ENCODE assay signal across 18 mouse cellular contexts in genomic region chr12:33173720-33174141, GRCm38 (mm10). TPM values are rescaled to one million over a fixed set of nuclear protein-coding genes. Genes with fewer than 3 reads are reported as not detected.
A peak's percentile ranks its signal among the peaks of the same experiment; 100 is the strongest.
DNase-seq lines count a peak whose midpoint lies in the region; ATAC-seq lines count a peak whose summit lies in the region.
"Had no signal": no experiment of that assay in that cellular context is flagged by ENCODE, and none has a peak within 500 bp of the region (broad histone marks: within the 10 kb centered on the region; RNA-seq: fewer than 3 reads in every experiment).

No protein-coding gene starts in this region.

- no peak for ATAC-seq in forebrain, embryonic 11.5 days (replicated peaks; ENCODE audit: low FRiP score)
- ATAC-seq in forebrain, embryonic 15.5 days (replicated peaks) = no peak
- ATAC-seq in intestine, embryonic 14.5 days (replicated peaks; ENCODE audit: low FRiP score, low TSS enrichment, low read depth) = 0 out of 2 replicates have a peak, but pooled peaks have one; percentile 38
- ATAC-seq: forebrain, embryonic 14.5 days had no signal

- no peak overlapping the region for H3K4me2 ChIP-seq in forebrain, embryonic 11.5 days (ENCODE audit: low read depth, low read length, severe bottlenecking)
- H3K4me2 ChIP-seq in forebrain, embryonic 15.5 days (replicated peaks) = no peak overlapping the region
- no peak overlapping the region for H3K4me2 ChIP-seq in intestine, embryonic 14.5 days (ENCODE audit: low read length)
- H3K4me2 ChIP-seq: hindbrain, embryonic 15.5 days; liver, embryonic 11.5 days; midbrain, embryonic 11.5 days; neural tube, embryonic 13.5 days had no signal

- DNase-seq in forebrain, embryonic 11.5 days (ENCODE audit: low spot score) = peak; percentile 23
- peak; percentile 66 for DNase-seq in CD4-positive helper T cell, adult 2 months (ENCODE audit: low read depth, low spot score)
- no peak for DNase-seq in intestine, embryonic 14.5 days (ENCODE audit: low spot score)
- peak; percentile 58 for DNase-seq in lung, postnatal 25 days (ENCODE audit: low spot score)
- DNase-seq in spleen, postnatal 36 days (ENCODE audit: low spot score in 2 of 2) = no peak
- DNase-seq in layer of hippocampus, adult 9-11 months = no peak
- DNase-seq in frontal cortex, adult 2 months (ENCODE audit: extremely low spot score in 1 of 2, low spot score in 1 of 2) = no peak
- DNase-seq: cerebellum, adult 9-10 months; embryo, embryonic 11 days; heart, postnatal 10 days; thymus, postnatal 25 days had no signal

- WGBS in forebrain, embryonic 11.5 days = 88% methylated on average over 8 of the region's 8 CpGs
- 93% methylated on average over 8 of the region's 8 CpGs for WGBS in forebrain, embryonic 15.5 days
- WGBS in intestine, embryonic 14.5 days = 69% methylated on average over 8 of the region's 8 CpGs

- H3K9me3 ChIP-seq in forebrain, embryonic 11.5 days (ENCODE audit: control insufficient read depth, low read length) = no peaks in the 10 kb centered on the region
- H3K9me3 ChIP-seq in forebrain, embryonic 15.5 days = no peaks in the 10 kb centered on the region
- no peaks in the 10 kb centered on the region for H3K9me3 ChIP-seq in intestine, embryonic 14.5 days (ENCODE audit: control insufficient read depth, low read length)
- H3K9me3 ChIP-seq: hindbrain, embryonic 15.5 days; neural tube, embryonic 13.5 days had no signal

- H3K36me3 ChIP-seq in forebrain, embryonic 11.5 days (ENCODE audit: control insufficient read depth, insufficient read depth, low read length) = no peaks in the 10 kb centered on the region
- no peaks in the 10 kb centered on the region for H3K36me3 ChIP-seq in forebrain, embryonic 15.5 days
- no peaks in the 10 kb centered on the region for H3K36me3 ChIP-seq in intestine, embryonic 14.5 days (ENCODE audit: control insufficient read depth, insufficient read depth, low read length)
- H3K36me3 ChIP-seq: hindbrain, embryonic 15.5 days; neural tube, embryonic 13.5 days had no signal

- H3K27ac ChIP-seq in forebrain, embryonic 11.5 days (ENCODE audit: low read depth, low read length) = no peak overlapping the region
- no peak overlapping the region for H3K27ac ChIP-seq in forebrain, embryonic 15.5 days (replicated peaks)
- H3K27ac ChIP-seq in intestine, embryonic 14.5 days (ENCODE audit: low read depth) = no peak overlapping the region
- H3K27ac ChIP-seq: hindbrain, embryonic 15.5 days; macrophage; neural tube, embryonic 13.5 days had no signal

- H3K27me3 ChIP-seq in forebrain, embryonic 11.5 days (ENCODE audit: control insufficient read depth, insufficient read depth, low read length) = no peaks in the 10 kb centered on the region
- H3K27me3 ChIP-seq in forebrain, embryonic 15.5 days = no peaks in the 10 kb centered on the region
- H3K27me3 ChIP-seq in intestine, embryonic 14.5 days (replicated peaks; ENCODE audit: control insufficient read depth, insufficient read depth, low read length) = no peaks in the 10 kb centered on the region
- H3K27me3 ChIP-seq: hindbrain, embryonic 15.5 days; neural tube, embryonic 13.5 days had no signal

- H3K9ac ChIP-seq in forebrain, embryonic 11.5 days (ENCODE audit: low read length) = no peak overlapping the region
- H3K9ac ChIP-seq in forebrain, embryonic 15.5 days (replicated peaks) = no peak overlapping the region
- H3K9ac ChIP-seq in intestine, embryonic 14.5 days (ENCODE audit: low read length) = no peak overlapping the region
- H3K9ac ChIP-seq: hindbrain, embryonic 15.5 days; neural tube, embryonic 13.5 days had no signal

- no peak overlapping the region for H3K4me3 ChIP-seq in forebrain, embryonic 11.5 days (ENCODE audit: low read depth, low read length)
- H3K4me3 ChIP-seq in forebrain, embryonic 15.5 days = no peak overlapping the region
- no peak overlapping the region for H3K4me3 ChIP-seq in intestine, embryonic 14.5 days (ENCODE audit: low read depth, low read length)
- H3K4me3 ChIP-seq: hindbrain, embryonic 15.5 days; neural tube, embryonic 13.5 days had no signal

- no peaks in the 10 kb centered on the region; the same call in 1 of the 2 replicates for H3K4me1 ChIP-seq in forebrain, embryonic 11.5 days (replicated peaks; ENCODE audit: control insufficient read depth, insufficient read depth, low read length)
- peaks cover 26% of the 10 kb centered on the region for H3K4me1 ChIP-seq in forebrain, embryonic 15.5 days
- peaks cover 17% of the 10 kb centered on the region; the same call in 1 of the 2 replicates for H3K4me1 ChIP-seq in intestine, embryonic 14.5 days (replicated peaks; ENCODE audit: control insufficient read depth, insufficient read depth, low read length)

RNA-seq across cellular contexts. Expression of gene Atxn7l1, which starts 26.2 kb away (rescaled TPM):
- polyA plus RNA-seq in forebrain, embryonic 11.5 days (2014; fragmentation: Nextera tagmentation; extraction: Ambion mirVana) = 16.0 and 16.5 TPM in 2 replicates
- polyA plus RNA-seq in forebrain, embryonic 15.5 days (2015; fragmentation: Nextera tagmentation; extraction: Ambion mirVana) = 15.4 and 17.6 TPM in 2 replicates
- polyA plus RNA-seq in intestine, embryonic 14.5 days (2014; fragmentation: Nextera tagmentation; extraction: Ambion mirVana) = 18.2 and 21.1 TPM in 2 replicates
- polyA plus RNA-seq in frontal cortex, adult 2 months (2012; rRNA removed) = 37.0 and 43.7 TPM in 2 replicates

Comparison
In these comparisons a context has a peak if more than half of its experiments do, and no peak if none do; other contexts are left out.
1. DNase-seq: peak in forebrain, embryonic 11.5 days (single experiment), CD4-positive helper T cell, adult 2 months (single experiment) and lung, postnatal 25 days (single experiment); none in intestine, embryonic 14.5 days (single experiment), spleen, postnatal 36 days (0 of 2), layer of hippocampus, adult 9-11 months (single experiment) and frontal cortex, adult 2 months (0 of 2).